Mouse (Mus musculus) splenic B cell, adult 2 months (primary cell): ENCODE data around the gene Gjd2.

Source experiments
- DNase-seq: peaks from one replicate; pipeline ENCODE4 v3.0.0-alpha.2; 2011; ENCODE audit warnings: low read depth, low spot score
- H3K27me3 ChIP-seq: 2 replicates; pipeline ENCODE4 v1.6.1; 2012; ENCODE audit warnings: mild to moderate bottlenecking, low read length, moderate library complexity, mixed read lengths; ENCODE audit not compliant: control insufficient read depth, poor library complexity, insufficient read depth, severe bottlenecking
- H3K36me3 ChIP-seq: 2 replicates; pipeline ENCODE4 v1.6.1; 2012; ENCODE audit warnings: mild to moderate bottlenecking, low read length, moderate library complexity, mixed read lengths; ENCODE audit not compliant: control insufficient read depth, poor library complexity, insufficient read depth, severe bottlenecking

Gene Gjd2

GRCm38 (mm10) chr2:113973950-113974349 is 39.5 kb downstream of the Gjd2 start:
- Histone ChIP-seq H3K27me3 (no peaks in the 10 kb centered on the region), H3K36me3 (no peaks in the 10 kb centered on the region)
- no peak for DNase-seq

GRCm38 (mm10) chr2:113966421-113966820 is 47.0 kb downstream of the Gjd2 start:
- DNase-seq = no peak
- no peaks in the 10 kb centered on the region for H3K36me3 ChIP-seq
- no peaks in the 10 kb centered on the region for H3K27me3 ChIP-seq
